Mouse (Mus musculus): ENCODE measurements around the gene 6720489N17Rik.
"Not testable (repeated sequence)": the region's sequence is repeated elsewhere in the genome, so short reads cannot be mapped to it uniquely, and the experiment has no call there.

- not testable (repeated sequence) for TF ChIP-seq POLR2A, CTCF (IDR thresholded peaks at IDR 0.05; ENCODE audit: insufficient read depth, low read depth, low read length)
Observed at GRCm38 (mm10) chr13:62561696-62562095, 62.3 kb downstream of the 6720489N17Rik start.

Measured in olfactory bulb, adult 2 months (tissue).